In the genomic region with DNA sequence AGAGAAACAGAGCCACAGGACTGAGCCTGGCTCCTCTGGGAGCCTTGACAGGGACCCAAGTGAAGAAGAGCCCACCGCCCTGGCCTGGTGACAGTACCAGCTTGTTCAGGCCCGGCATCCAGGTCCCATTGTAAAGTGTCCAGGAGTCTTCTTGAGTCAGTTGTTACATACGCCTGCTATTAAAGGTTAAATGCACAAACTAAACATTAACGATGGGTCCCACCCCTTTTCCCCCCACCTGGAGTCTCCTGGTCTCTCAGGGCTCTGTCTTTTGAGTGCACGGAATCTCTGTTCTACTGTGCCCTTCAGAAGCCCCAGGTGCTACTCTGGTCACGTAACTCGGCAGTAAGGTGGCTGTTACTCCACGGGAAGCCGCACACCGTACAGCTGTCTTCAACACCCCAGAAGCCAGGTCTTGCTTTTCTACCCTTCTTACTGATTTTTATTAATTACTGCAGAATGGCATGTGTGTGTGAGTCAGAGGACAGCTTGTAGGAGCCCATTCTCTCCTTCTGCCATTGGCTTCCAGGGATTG, we compare ENCODE assay signal across 9 mouse cellular contexts. TPM values are rescaled to one million over a fixed set of nuclear protein-coding genes. Genes with fewer than 3 reads are reported as not detected.
DNase-seq lines count a peak whose midpoint lies in the region; ATAC-seq lines count a peak whose summit lies in the region.
"Had no signal": no experiment of that assay in that cellular context is flagged by ENCODE, and none has a peak within 500 bp of the region (broad histone marks: within the 10 kb centered on the region; RNA-seq: fewer than 3 reads in every experiment).

No protein-coding gene starts in this region.

- no peaks in the 10 kb centered on the region for H3K36me3 ChIP-seq in heart, embryonic 16.5 days (ENCODE audit: control insufficient read depth, insufficient read depth)
- H3K36me3 ChIP-seq in limb, embryonic 12.5 days = no peaks in the 10 kb centered on the region
- H3K36me3 ChIP-seq: midbrain, embryonic 15.5 days had no signal

- no peak overlapping the region for H3K9ac ChIP-seq in heart, embryonic 16.5 days (ENCODE audit: low read length)
- no peak overlapping the region for H3K9ac ChIP-seq in limb, embryonic 12.5 days (replicated peaks)
- H3K9ac ChIP-seq: midbrain, embryonic 15.5 days had no signal

- peak overlapping the region; percentile 85 for H3K27ac ChIP-seq in heart, embryonic 16.5 days (ENCODE audit: low read length)
- H3K27ac ChIP-seq in limb, embryonic 12.5 days = 0 out of 2 replicates have a peak overlapping the region, but pooled peaks have one; percentile 41
- H3K27ac ChIP-seq: midbrain, embryonic 15.5 days had no signal

- intact Hi-C loops in heart, postnatal 14 days (cut with DNase I) = no loop called here

- no peaks in the 10 kb centered on the region for H3K9me3 ChIP-seq in heart, embryonic 16.5 days (replicated peaks; ENCODE audit: control insufficient read depth, low read length)
- no peaks in the 10 kb centered on the region for H3K9me3 ChIP-seq in limb, embryonic 12.5 days
- H3K9me3 ChIP-seq: midbrain, embryonic 15.5 days had no signal

- DNase-seq in heart, postnatal 14 days = no peak
- peak; percentile 59 for DNase-seq in thymus, postnatal 14 days
- DNase-seq in thymus, adult 18-20 months = no peak
- no peak for DNase-seq in layer of hippocampus, postnatal 36 days
- DNase-seq in frontal cortex, postnatal 10 days (ENCODE audit: low spot score in 2 of 2) = no peak

- H3K27me3 ChIP-seq in heart, embryonic 16.5 days (ENCODE audit: control insufficient read depth, insufficient read depth, low read length) = no peaks in the 10 kb centered on the region
- 0 out of 2 replicates have a peak, but pooled peaks cover 3% of the 10 kb centered on the region for H3K27me3 ChIP-seq in limb, embryonic 12.5 days
- H3K27me3 ChIP-seq: midbrain, embryonic 15.5 days had no signal

- H3K4me3 ChIP-seq in heart, embryonic 16.5 days (ENCODE audit: low read length) = no peak overlapping the region
- H3K4me3 ChIP-seq in limb, embryonic 12.5 days (replicated peaks) = no peak overlapping the region
- H3K4me3 ChIP-seq: midbrain, embryonic 15.5 days had no signal

- no peak for ATAC-seq in heart, embryonic 16.5 days (replicated peaks; ENCODE audit: extremely low read depth, insufficient read depth, low FRiP score)
- no peak for ATAC-seq in limb, embryonic 12.5 days (ENCODE audit: insufficient number of reproducible peaks, insufficient read depth, low FRiP score, low TSS enrichment, low read depth)
- ATAC-seq in erythroid progenitor cell, adult 5-6 weeks (replicated peaks; ENCODE audit: low FRiP score, poor library complexity, severe bottlenecking) = no peak
- ATAC-seq: midbrain, embryonic 15.5 days had no signal

- WGBS in heart, embryonic 16.5 days = 78% methylated on average over 10 of the region's 10 CpGs
- WGBS in limb, embryonic 12.5 days = 76% methylated on average over 10 of the region's 10 CpGs

- H3K4me2 ChIP-seq in heart, embryonic 16.5 days (ENCODE audit: low read depth, low read length) = 0 out of 2 replicates have a peak overlapping the region, but pooled peaks have one; percentile 11
- H3K4me2 ChIP-seq in limb, embryonic 12.5 days = no peak overlapping the region
- H3K4me2 ChIP-seq: midbrain, embryonic 15.5 days had no signal

- H3K4me1 ChIP-seq in heart, embryonic 16.5 days (ENCODE audit: control insufficient read depth, insufficient read depth, low read length) = peaks cover 50% of the 10 kb centered on the region
- H3K4me1 ChIP-seq in limb, embryonic 12.5 days (replicated peaks) = peaks cover 12% of the 10 kb centered on the region

RNA-seq across cellular contexts. Expression of gene Osgin1, which starts 9.7 kb away (rescaled TPM):
- 0.74 and 0.85 TPM in 2 replicates for polyA plus RNA-seq in heart, embryonic 16.5 days (2015; fragmentation: Nextera tagmentation; extraction: Ambion mirVana)
- 1 to 10 TPM; 1.3 to 2.5 TPM for total RNA-seq in heart, postnatal 14 days (2021)
- polyA plus RNA-seq in limb, embryonic 12.5 days (2016; fragmentation: Nextera tagmentation; extraction: Ambion mirVana) = 0.40 and 0.58 TPM in 2 replicates
- not detected in 2 replicates for total RNA-seq in erythroid progenitor cell, adult 5-6 weeks (2015; ENCODE audit: low replicate concordance)
- not detected in 2 replicates for total RNA-seq in erythroid progenitor cell, adult 5-6 weeks (2017; ENCODE audit: low replicate concordance)
- total RNA-seq in layer of hippocampus, postnatal 36 days (2021) = under 1 TPM in 1 of 2 experiments, not detected in 1; 0.56 TPM

RNA-seq across cellular contexts. Expression of gene Necab2, which starts 22.3 kb away (rescaled TPM):
- polyA plus RNA-seq in heart, embryonic 16.5 days (2015; fragmentation: Nextera tagmentation; extraction: Ambion mirVana) = 0.12 and 0.21 TPM in 2 replicates
- total RNA-seq in heart, postnatal 14 days (2021) = not detected
- 4.4 and 5.1 TPM in 2 replicates for polyA plus RNA-seq in limb, embryonic 12.5 days (2016; fragmentation: Nextera tagmentation; extraction: Ambion mirVana)
- not detected in 2 replicates for total RNA-seq in erythroid progenitor cell, adult 5-6 weeks (2015; ENCODE audit: low replicate concordance)
- not detected in 2 replicates for total RNA-seq in erythroid progenitor cell, adult 5-6 weeks (2017; ENCODE audit: low replicate concordance)
- total RNA-seq in layer of hippocampus, postnatal 36 days (2021) = 100 to 1,000 TPM in 1 of 2 experiments, 10 to 100 TPM in 1; 94.4 to 116 TPM

RNA-seq across cellular contexts. Expression of gene Mlycd, which starts 29.6 kb away (rescaled TPM):
- 21.4 and 25.5 TPM in 2 replicates for polyA plus RNA-seq in heart, embryonic 16.5 days (2015; fragmentation: Nextera tagmentation; extraction: Ambion mirVana)
- total RNA-seq in heart, postnatal 14 days (2021) = 100 to 1,000 TPM; 102 to 110 TPM
- polyA plus RNA-seq in limb, embryonic 12.5 days (2016; fragmentation: Nextera tagmentation; extraction: Ambion mirVana) = 9.3 and 10.5 TPM in 2 replicates
- 3.6 and 3.8 TPM in 2 replicates for total RNA-seq in erythroid progenitor cell, adult 5-6 weeks (2015; ENCODE audit: low replicate concordance)
- total RNA-seq in erythroid progenitor cell, adult 5-6 weeks (2017; ENCODE audit: low replicate concordance) = 0.64 and 1.6 TPM in 2 replicates
- 10 to 100 TPM; 26.5 to 28.6 TPM for total RNA-seq in layer of hippocampus, postnatal 36 days (2021)

Comparison
In these comparisons a context has a peak if more than half of its experiments do, and no peak if none do; other contexts are left out.
1. RNA of gene Necab2, which starts 22.3 kb away (total RNA-seq): 94.4 to 116 TPM in layer of hippocampus, postnatal 36 days; not detected in heart, postnatal 14 days and not detected in erythroid progenitor cell, adult 5-6 weeks; every median in the first group is over 10 times any median in the second.
2. RNA of gene Mlycd, which starts 29.6 kb away (total RNA-seq): 102 to 110 TPM in heart, postnatal 14 days and 26.5 to 28.6 TPM in layer of hippocampus, postnatal 36 days; 0.64 to 3.8 TPM in erythroid progenitor cell, adult 5-6 weeks; every median in the first group is over 4 times any median in the second.